Mouse (Mus musculus): ENCODE measurements around the gene Mob3b. TPM values are rescaled to one million over a fixed set of nuclear protein-coding genes. Genes with fewer than 3 reads are reported as not detected.

The Mob3b gene
- polyA plus RNA-seq, 1 experiment from 2014 or later: 11.3 TPM

- Histone ChIP-seq H3K27me3 (no peaks in the 10 kb centered on the region), H3K36me3 (no peaks in the 10 kb centered on the region), H3K27ac (peak overlapping the region; percentile 40), H3K9ac (0 out of 2 replicates have a peak overlapping the region, but pooled peaks have one; percentile 23), H3K4me3 (peak overlapping the region; percentile 34), H3K4me1 (peaks cover 16% of the 10 kb centered on the region), H3K9me3 (replicated peaks) (no peaks in the 10 kb centered on the region), H3K4me2 (replicated peaks) (peak overlapping the region; percentile 60)
- WGBS: 9% methylated on average over 29 of the region's 29 CpGs
- peak; percentile 95 for ATAC-seq (ENCODE audit: low FRiP score)
Measured at GRCm38 (mm10) chr4:35099865-35100780, 57.2 kb downstream of the Mob3b start.

- peak overlapping the region; percentile 60 for H3K4me2 ChIP-seq (replicated peaks)
- no peaks in the 10 kb centered on the region for H3K27me3 ChIP-seq
- peak overlapping the region; percentile 34 for H3K4me3 ChIP-seq
- WGBS: 23% methylated on average over 17 of the region's 17 CpGs
- ATAC-seq (ENCODE audit: low FRiP score): peak; percentile 61
- 0 out of 2 replicates have a peak overlapping the region, but pooled peaks have one; percentile 23 for H3K9ac ChIP-seq
- peaks cover 15% of the 10 kb centered on the region for H3K4me1 ChIP-seq
- H3K9me3 ChIP-seq (replicated peaks): no peaks in the 10 kb centered on the region
- peak overlapping the region; percentile 40; the same call in 1 of the 2 replicates for H3K27ac ChIP-seq
- H3K36me3 ChIP-seq: no peaks in the 10 kb centered on the region
Measured at GRCm38 (mm10) chr4:35099210-35099864, 57.9 kb downstream of the Mob3b start.

GRCm38 (mm10) chr4:35098552-35098951, 58.7 kb downstream of the Mob3b start:
- no peak overlapping the region for H3K4me2 ChIP-seq (replicated peaks)
- 88% methylated on average over 6 of the region's 6 CpGs for WGBS
- no peak for ATAC-seq (ENCODE audit: low FRiP score)
- no peaks in the 10 kb centered on the region for H3K27me3 ChIP-seq
- no peak overlapping the region for H3K27ac ChIP-seq
- H3K36me3 ChIP-seq: no peaks in the 10 kb centered on the region
- peaks cover 14% of the 10 kb centered on the region for H3K4me1 ChIP-seq
- H3K9me3 ChIP-seq (replicated peaks): no peaks in the 10 kb centered on the region
- H3K4me3 ChIP-seq: no peak overlapping the region
- H3K9ac ChIP-seq: no peak overlapping the region

GRCm38 (mm10) chr4:35096226-35097175, 60.8 kb downstream of the Mob3b start:
- H3K4me3 ChIP-seq: no peak overlapping the region
- H3K27ac ChIP-seq: no peak overlapping the region
- H3K27me3 ChIP-seq: no peaks in the 10 kb centered on the region
- 83% methylated on average over 28 of the region's 28 CpGs for WGBS
- peaks cover 14% of the 10 kb centered on the region for H3K4me1 ChIP-seq
- H3K9me3 ChIP-seq (replicated peaks): no peaks in the 10 kb centered on the region
- no peak for ATAC-seq (ENCODE audit: low FRiP score)
- no peak overlapping the region for H3K4me2 ChIP-seq (replicated peaks)
- H3K9ac ChIP-seq: no peak overlapping the region
- H3K36me3 ChIP-seq: no peaks in the 10 kb centered on the region

- Histone ChIP-seq H3K27me3 (no peaks in the 10 kb centered on the region), H3K27ac (no peak overlapping the region), H3K4me1 (no peaks in the 10 kb centered on the region), H3K4me2 (replicated peaks) (no peak overlapping the region), H3K36me3 (no peaks in the 10 kb centered on the region), H3K4me3 (no peak overlapping the region), H3K9ac (no peak overlapping the region), H3K9me3 (replicated peaks) (no peaks in the 10 kb centered on the region)
- no peak for ATAC-seq (ENCODE audit: low FRiP score)
- WGBS: 82% methylated on average over 3 of the region's 3 CpGs
Measured at GRCm38 (mm10) chr4:35092457-35092856, 64.8 kb downstream of the Mob3b start.

- Histone ChIP-seq H3K27me3 (no peaks in the 10 kb centered on the region), H3K36me3 (no peaks in the 10 kb centered on the region), H3K9ac (no peak overlapping the region), H3K4me1 (no peaks in the 10 kb centered on the region), H3K27ac (no peak overlapping the region), H3K4me3 (no peak overlapping the region), H3K4me2 (replicated peaks) (no peak overlapping the region), H3K9me3 (replicated peaks) (no peaks in the 10 kb centered on the region)
- WGBS: 88% methylated on average over 13 of the region's 13 CpGs
- no peak for ATAC-seq (ENCODE audit: low FRiP score)
Measured at GRCm38 (mm10) chr4:35091157-35091784, 66.0 kb downstream of the Mob3b start.

- H3K27ac ChIP-seq: no peak overlapping the region
- WGBS: 61% methylated on average over 14 of the region's 14 CpGs
Measured at GRCm38 (mm10) chr4:35089321-35090316, 67.7 kb downstream of the Mob3b start.

GRCm38 (mm10) chr4:35086067-35086700, 71.1 kb downstream of the Mob3b start:
- Histone ChIP-seq H3K27me3 (no peaks in the 10 kb centered on the region), H3K27ac (no peak overlapping the region), H3K9ac (no peak overlapping the region), H3K9me3 (replicated peaks) (no peaks in the 10 kb centered on the region), H3K4me3 (no peak overlapping the region), H3K36me3 (no peaks in the 10 kb centered on the region), H3K4me1 (no peaks in the 10 kb centered on the region), H3K4me2 (replicated peaks) (no peak overlapping the region)
- WGBS: 74% methylated on average over 7 of the region's 7 CpGs
- no peak for ATAC-seq (ENCODE audit: low FRiP score)

More at GRCm38 (mm10) chr4:35089321-35090316, 67.7 kb downstream of the Mob3b start:
- ATAC-seq (ENCODE audit: low FRiP score): no peak
- Histone ChIP-seq H3K4me3 (no peak overlapping the region), H3K27me3 (no peaks in the 10 kb centered on the region), H3K36me3 (no peaks in the 10 kb centered on the region), H3K4me1 (no peaks in the 10 kb centered on the region), H3K9me3 (replicated peaks) (no peaks in the 10 kb centered on the region), H3K9ac (no peak overlapping the region), H3K4me2 (replicated peaks) (no peak overlapping the region)

GRCm38 (mm10) chr4:35084060-35084459, 73.2 kb downstream of the Mob3b start:
- H3K9ac ChIP-seq: no peak overlapping the region
- no peak overlapping the region for H3K4me3 ChIP-seq
- WGBS: 88% methylated on average over 8 of the region's 8 CpGs

GRCm38 (mm10) chr4:35082476-35083114, 74.7 kb downstream of the Mob3b start:
- Histone ChIP-seq H3K27me3 (no peaks in the 10 kb centered on the region), H3K4me3 (no peak overlapping the region), H3K36me3 (no peaks in the 10 kb centered on the region), H3K9ac (no peak overlapping the region), H3K9me3 (replicated peaks) (no peaks in the 10 kb centered on the region), H3K4me1 (no peaks in the 10 kb centered on the region), H3K27ac (no peak overlapping the region), H3K4me2 (replicated peaks) (no peak overlapping the region)
- 81% methylated on average over 10 of the region's 10 CpGs for WGBS
- ATAC-seq (ENCODE audit: low FRiP score): no peak

More at GRCm38 (mm10) chr4:35084060-35084459, 73.2 kb downstream of the Mob3b start:
- H3K27ac ChIP-seq: no peak overlapping the region
- no peak overlapping the region for H3K4me2 ChIP-seq (replicated peaks)
- no peak for ATAC-seq (ENCODE audit: low FRiP score)
- H3K4me1 ChIP-seq: no peaks in the 10 kb centered on the region
- no peaks in the 10 kb centered on the region for H3K36me3 ChIP-seq
- H3K27me3 ChIP-seq: no peaks in the 10 kb centered on the region
- H3K9me3 ChIP-seq (replicated peaks): no peaks in the 10 kb centered on the region

Data from hindbrain, embryonic 12.5 days (tissue).